Mouse (Mus musculus): ENCODE measurements around the gene Nit2.
A peak's percentile ranks its signal among the peaks of the same experiment; 100 is the strongest.
"Not testable (repeated sequence)": the region's sequence is repeated elsewhere in the genome, so short reads cannot be mapped to it uniquely, and the experiment has no call there.

The Nit2 gene

DNA sequence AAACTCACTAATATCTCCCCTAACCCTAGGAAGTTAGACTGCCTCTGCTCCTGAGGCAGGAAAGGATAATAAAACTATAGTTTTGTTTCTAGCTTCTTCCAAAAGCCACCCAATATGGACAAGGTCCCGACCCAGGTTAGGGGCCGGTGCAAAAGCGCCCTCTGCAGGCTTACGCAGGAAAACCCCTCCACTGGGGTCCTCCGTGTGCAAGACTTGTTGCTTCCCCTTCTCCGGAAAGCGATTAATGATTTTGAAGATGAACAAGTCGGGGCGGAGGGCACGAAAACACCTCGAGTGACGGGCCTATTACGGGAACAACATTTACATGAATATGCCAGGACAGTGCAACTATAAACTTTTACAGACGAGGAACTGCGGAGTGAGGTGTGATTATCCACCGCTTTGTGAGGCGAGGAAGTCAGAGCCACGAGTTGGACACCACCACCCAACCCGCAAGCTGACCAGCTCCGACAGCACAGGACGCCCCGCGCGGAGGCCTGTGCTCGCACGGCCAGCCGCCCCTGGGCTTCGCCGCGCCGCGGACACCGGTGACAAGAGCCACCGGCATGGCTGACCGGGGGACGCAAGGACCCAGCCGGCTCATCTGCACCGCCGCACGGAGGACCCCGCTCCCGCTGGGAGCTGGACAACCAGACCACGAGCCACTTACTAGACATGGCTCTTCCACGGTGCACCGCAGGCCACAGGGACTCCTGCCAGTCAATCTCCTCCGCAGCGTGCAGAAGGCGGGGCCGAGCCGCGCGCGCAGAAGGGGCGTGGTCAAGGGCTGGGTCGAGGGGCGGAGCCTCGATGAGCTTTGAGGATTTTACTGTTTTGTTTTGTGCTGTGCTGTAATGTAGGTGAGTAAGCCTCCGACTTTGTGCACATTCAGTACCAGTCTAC lies at the start of gene Nit2:
TSS of gene Nit2 (minus strand) at position 731 of the 903 bp plus-strand sequence.
- peak; percentile 94 to 99 for DNase-seq (ENCODE audit: low spot score in 2 of 2)

DNA sequence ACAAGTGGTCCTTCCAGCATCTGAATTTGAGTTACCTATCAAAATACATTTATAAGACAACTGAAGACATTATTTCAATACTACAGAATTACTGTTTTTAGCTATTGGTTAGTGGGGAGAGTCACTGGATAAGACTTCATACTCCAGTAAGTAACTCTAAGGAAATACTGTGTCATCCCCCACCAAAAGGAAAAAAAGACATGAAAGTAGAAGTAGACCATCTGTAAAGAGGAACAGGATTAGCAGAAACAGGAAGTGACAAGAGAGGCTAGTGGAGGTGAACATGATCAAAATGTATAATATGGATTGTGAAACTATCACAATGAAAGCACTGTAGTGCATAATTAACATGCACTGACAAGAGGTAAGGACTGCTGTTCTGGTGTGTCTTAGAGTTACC lies 48.8 kb upstream of the Nit2 start:
- DNase-seq (ENCODE audit: low spot score in 2 of 2) = no peak

DNA sequence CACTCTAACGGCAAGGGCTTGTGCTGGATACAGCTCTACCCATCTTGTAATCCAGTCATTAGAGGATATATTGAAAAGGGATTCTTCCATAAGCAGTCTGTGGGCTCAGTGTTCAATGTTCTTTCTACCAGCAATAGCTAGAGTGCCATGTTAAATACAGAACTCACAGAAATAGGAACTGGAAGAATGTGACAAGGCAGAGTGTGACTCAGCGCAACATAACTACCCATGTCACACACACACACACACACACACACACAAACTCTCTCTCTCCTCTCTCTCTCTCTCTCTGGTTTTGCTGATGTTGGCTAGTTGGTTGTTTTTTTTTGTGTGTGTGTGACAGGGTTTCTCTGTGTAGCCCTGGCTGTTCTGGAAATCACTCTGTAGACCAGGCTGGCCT lies 43.9 kb upstream of the Nit2 start:
- no peak for DNase-seq (ENCODE audit: low spot score in 2 of 2)

DNA sequence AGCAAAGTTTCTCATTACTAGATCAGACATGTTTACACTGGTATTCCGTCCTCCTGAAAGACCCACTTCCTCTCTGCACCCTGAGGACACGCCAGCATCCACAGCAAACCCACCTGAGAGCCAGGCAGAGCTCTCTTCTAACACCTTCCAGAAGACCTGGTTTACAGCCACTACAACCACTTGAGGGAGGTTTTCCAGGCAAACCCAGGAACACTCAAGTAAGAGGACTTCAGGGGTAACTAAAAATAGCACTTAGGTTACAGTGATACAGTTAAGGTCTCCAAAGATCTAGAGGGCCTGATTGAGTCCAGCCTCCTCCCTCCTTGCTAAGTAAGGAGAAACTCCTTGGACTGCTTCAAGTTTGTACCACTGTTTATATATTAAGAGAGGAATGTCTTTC lies 41.2 kb upstream of the Nit2 start:
- no peak for DNase-seq (ENCODE audit: low spot score in 2 of 2)

DNA sequence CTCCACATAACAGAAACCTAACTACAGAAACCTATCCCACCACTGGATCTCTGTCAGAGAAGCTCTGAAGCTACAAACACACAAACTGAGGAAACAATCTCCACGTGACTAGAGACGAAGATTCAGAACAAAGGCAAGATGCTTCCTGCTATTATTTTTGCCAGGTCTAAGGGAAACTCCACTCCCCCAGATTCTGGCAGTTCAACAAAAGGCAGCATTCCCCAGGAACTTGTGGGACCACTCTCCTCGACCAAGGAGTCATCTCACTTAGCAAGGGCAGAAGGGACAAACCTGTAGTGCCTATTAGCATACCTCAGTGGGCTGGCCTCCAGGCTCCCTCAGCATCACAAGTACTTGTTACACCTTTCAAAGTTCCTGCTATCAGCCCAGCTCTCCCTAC lies 30.1 kb upstream of the Nit2 start:
- DNase-seq (ENCODE audit: low spot score in 2 of 2) = no peak

DNA sequence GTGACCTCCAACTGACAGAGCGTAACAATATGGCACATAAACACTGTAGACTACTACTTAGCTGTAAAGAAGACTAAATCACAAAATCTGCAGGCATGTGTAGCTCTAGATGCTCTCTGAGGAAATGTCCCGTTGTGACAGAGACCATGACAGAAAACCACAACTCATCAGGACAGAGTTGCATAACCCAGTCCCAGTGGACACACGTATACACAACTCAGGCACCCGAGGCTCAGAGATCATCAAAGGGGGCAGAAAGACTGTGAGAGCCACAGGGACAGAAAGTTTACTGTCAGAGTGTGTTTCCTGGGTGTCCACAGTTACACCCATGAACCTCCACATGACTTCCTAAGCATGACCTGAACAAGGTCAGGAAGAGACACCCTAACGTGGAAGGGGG lies 29.4 kb upstream of the Nit2 start:
- DNase-seq (ENCODE audit: low spot score in 2 of 2) = no peak

DNA sequence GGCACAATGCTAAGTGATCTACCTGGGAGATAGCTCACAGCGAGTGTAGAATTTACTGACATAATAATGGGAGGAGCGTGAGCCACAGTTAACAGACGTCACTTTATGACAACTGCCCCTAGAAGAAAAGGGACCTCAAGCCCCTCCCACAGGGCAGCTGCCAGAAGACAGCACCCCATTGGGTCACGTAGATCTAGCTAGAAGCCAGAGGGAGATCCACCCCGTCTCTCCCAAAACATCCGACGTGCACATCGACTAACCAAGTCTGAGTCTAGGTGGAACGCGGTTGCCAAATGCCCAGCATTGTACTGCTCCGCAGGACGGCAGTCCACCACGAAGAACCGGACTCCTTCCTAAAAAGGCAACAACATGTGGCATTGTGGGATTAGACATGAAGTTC lies 24.1 kb upstream of the Nit2 start:
- DNase-seq (ENCODE audit: low spot score in 2 of 2) = no peak

DNA sequence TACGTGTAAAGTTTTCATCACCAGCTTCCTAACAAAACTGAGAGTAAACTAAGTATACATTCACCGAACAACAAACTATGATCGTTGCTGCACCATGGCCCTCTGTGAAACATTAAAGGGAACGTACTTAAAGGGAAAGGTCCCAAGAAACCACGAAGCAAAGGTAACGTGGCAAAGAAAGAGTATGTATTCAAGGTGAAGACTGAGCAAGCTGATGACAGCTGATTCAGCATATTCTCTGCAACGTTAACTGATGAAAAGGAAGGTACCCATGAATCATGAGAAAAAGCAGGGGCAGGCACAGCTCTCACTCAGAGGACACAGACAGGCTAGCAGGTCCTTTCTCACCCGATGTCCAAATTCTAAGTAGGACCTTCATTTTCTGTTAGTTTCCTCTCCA lies 23.2 kb upstream of the Nit2 start:
- DNase-seq (ENCODE audit: low spot score in 2 of 2) = no peak

DNA sequence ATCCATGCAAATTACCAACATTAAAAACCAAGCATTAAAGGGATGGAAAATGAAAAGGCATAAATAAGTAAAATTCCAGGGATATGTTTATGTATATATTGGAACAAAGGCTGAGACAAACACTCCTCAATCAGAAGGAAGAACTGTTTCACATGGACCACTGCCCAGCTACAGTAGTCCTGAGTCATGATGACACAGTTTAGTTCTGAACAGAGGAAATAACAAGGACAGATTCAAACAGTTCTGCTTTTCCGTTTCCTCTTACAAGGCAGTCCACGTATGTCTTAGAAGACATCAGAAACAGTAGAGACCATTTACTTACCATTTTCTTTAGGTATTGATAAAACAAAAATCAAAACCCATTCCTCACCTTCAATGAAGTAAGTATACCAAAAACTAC lies 22.4 kb upstream of the Nit2 start:
- DNase-seq (ENCODE audit: low spot score in 2 of 2) = no peak

DNA sequence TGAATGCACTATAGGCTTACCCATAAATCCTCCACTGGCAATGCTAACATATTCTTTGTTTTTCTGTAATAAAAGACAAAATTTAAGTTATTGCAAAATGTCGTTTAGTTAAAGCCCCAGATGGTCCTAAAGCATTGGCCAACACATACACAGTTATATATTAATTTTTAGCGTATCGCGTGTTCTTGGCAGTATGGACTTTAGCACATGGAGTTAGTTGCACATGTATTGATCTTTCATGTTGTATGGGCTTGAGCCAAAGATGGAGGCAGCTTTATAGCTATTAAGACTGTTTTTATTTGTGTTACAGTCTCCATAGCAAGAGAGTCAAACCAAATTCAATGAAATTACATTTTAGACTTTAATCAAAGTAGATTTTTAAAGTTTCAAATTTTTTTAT lies 19.5 kb upstream of the Nit2 start:
- no peak for DNase-seq (ENCODE audit: low spot score in 2 of 2)

DNA sequence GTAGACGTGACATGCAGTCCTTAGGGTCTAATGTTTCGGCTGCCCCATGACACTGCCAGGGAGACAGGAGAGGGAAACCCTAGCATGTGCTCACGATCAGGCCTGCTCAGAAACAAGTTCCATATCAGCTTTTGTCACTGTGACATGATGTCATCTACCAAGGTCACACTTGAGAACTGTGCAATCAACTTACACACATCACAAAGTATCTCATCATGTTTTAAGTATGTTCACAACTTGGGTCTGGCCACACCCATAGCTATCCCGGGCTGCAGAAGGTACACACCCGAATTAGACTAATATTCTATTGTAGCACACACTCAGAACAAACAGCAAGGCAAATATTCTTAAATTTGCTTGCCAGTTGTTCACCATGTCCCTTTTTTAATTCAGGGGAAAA lies 14.9 kb upstream of the Nit2 start:
- no peak for DNase-seq (ENCODE audit: low spot score in 2 of 2)

DNA sequence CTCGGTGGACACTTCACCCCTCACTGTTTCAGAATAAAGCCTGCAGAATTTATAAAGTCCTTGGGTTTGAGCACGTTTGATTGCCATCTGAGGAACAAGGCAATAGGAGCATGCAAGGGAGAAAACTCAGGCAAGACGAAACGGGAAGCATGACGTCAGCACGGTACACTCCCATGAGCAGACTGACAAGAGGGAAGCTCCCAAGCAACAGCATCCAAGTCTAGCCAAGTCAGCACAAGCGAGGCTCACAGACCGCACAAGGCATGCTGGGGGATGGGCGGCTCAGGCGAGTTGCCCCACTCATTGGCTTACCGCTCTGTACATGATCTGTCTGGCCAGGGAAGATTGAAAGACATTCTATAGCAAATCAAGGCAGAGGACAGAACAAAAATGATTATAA lies 14.0 kb upstream of the Nit2 start:
- no peak for DNase-seq (ENCODE audit: low spot score in 2 of 2)

DNA sequence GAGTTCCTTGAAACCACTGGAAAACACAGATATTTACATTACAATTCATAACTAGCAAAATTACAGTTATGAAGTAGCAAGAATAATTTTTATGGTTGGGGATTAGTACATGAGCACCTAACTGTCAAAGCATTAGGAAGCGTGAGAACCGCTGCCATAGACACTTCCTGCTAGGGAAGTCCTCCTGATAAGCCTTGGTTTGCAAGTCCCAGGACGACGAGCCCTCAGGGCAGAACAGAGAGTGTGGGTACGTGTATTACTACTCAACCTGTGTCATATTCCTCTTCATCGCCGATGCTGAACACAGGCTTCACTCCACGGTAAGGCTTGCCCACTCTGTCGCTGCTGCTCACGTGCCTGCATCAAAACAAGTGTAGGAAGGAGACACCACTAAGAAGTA lies 10.5 kb upstream of the Nit2 start:
- no peak for DNase-seq (ENCODE audit: low spot score in 2 of 2)

DNA sequence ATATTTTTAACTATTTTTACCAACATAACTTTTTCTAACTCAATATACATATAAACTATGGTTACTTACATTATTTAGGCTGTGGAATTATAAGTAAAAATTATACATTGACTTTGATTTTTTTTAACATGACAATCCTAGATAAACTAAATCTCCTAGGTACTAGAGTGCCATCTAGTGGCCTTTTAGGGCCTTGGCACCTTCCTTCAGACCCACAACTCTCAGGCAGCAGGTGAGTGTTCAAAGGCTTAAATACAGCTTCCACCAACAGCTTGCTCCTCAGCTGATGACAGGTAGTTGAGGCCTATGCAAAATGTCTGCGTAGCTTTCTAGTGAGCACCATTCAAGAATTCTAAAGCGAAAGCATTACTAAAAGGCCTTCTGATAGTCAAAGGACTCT lies 10.1 kb upstream of the Nit2 start:
- no peak for DNase-seq (ENCODE audit: low spot score in 2 of 2)

DNA sequence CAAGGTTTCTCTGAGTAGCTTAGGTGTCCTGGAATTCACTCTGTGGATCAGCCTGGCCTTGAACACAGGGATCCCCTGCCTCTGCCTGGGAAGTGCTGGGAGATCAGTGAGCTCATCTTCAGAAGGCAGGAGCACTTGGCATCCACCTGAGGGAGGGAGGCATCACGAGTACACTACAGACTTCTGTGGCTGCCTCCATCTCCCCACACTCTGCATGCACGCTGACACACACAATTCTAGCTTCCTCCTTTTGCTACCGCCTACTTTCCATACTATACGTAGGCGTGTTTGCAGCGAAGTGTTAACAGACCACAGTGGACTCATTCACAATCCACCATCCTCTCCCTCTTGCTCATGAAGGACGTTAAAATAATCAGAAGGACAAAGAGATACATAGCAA lies 9.1 kb upstream of the Nit2 start:
- no peak for DNase-seq (ENCODE audit: low spot score in 2 of 2)

DNA sequence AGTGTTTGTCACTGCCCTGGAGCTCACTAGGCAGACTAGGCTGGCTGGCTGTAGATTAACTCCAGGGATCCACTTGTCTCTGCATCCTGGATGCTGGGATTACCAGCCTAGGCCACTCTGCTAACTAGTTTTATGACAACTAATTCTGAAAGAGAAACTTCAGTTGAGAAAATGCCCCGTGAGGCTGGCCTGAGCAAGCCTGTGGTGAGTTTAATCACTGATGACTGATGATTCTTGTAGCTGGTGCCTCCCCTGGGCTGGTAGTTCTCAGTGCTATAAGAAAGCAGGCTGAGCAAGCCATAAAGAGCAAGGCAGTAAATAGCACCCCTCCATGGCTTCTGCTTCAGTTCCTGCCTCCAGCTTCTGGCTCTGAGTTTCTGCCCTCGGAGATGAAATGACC lies 8.6 kb upstream of the Nit2 start:
- DNase-seq (ENCODE audit: low spot score in 2 of 2) = no peak

DNA sequence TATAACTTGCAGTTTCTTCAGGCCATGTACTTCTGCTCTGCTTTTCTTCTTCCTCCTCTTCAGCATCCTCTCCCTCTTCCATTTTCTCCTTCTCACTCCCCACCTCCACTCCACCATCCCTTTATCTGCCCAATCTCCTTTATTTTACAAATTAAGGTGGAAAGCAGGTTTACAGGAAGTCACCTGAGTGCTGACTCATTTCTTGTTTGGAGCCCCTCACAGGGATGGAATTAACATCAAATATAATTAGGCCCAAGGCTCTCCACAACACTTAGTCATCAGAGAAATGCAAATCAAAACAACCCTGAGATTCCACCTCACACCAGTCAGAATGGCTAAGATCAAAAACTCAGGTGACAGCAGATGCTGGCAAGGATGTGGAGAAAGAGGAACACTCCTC lies 7.3 kb upstream of the Nit2 start:
- DNase-seq (ENCODE audit: low spot score in 2 of 2) = not testable (repeated sequence)

DNA sequence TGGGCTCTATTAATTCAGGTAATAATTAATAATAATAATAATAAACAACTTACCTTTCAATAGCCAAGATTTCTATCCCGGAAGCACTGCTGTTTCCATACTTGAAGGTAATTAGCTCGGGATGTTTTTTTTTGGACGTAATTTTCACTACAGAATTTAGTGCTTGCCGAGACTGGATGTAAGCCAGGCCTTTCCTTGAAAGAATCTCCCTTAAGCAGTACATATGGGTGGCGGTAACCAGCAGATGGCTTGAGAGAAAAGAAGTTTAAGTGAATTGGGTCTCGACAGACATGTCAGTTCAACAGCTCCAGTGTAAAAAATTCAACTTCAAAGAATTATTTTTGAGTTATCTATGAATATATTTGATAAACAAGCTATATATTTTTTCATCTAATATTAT lies 4.4 kb upstream of the Nit2 start:
- no peak for DNase-seq (ENCODE audit: low spot score in 2 of 2)

DNA sequence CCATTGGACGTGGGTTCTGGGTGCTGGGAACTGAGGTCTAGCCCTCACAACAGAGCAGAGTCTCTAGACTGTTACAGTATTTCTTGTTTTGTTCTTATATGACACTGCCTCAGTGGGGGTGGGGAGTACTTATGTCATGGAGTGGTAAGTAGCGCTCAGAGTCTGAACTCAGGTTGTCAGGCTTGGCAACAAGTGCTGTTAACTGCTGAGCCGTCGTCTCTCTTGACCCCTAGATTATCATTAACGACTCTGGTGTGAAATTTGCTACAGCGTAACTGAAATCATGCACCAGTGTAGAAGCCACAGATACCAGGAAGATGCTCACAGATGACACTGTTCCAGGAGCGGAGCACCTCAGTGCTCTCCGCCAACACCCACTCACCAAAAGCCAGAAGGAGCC lies 4.0 kb upstream of the Nit2 start:
- DNase-seq (ENCODE audit: low spot score in 2 of 2) = no peak

DNA sequence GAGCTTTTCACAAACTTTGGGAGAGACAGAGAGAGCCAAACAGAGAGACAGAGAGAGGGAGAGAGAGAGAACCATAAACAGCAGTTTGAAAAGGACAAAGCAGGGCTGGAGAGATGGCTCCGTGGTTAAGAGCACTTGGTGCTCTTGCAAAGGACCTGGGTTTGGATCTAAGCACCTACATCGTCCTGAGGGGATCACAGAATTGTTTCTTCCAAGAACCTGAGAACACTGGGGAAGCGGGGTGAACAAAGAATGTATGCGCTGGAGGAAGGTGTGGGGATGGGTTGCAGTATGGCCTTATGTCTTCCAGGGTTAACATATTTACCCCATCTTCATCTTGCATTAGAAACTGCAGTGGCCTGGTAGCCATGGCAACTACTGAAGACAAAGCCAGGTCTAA lies 1.1 kb upstream of the Nit2 start:
- no peak for DNase-seq (ENCODE audit: low spot score in 2 of 2)

DNA sequence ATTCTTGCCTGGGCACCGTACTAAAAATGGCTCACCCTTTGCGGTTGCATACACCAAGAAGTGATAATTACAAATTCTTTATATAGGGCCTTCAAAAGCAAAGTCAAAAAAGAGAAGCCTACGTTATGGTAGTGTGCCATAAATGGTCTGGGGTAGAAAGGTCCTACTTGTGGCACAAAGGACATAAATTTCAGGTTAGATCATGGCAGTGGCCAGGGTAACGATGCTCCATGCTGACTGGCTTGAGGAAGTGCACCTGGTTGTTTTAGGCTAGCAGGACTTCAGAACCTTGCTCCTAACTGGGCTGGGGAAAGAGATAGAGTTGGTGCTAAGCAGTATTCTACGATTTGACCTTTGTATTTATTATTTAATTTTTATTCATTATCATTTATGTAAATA lies 372 bp upstream of the Nit2 start:
- DNase-seq (ENCODE audit: low spot score in 2 of 2) = no peak

DNA sequence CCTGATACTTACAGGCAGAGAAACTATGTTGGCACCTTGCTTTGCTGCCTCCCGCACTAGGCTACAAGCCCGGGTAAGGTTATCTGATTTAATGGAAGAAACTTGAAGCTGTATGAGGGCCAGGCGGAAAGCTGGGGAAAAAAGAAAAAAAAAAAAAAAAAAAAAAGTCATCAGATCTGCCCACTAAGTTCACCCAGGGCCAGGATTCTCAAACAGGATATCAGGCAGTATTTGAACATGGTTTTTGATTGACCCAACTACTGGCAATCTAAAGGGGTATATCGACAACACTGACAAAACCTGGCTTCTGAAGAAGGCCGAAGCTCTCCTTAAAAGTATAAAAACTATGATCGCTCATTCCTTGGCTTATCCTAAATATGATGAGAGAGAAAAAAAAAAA lies 1.1 kb downstream of the Nit2 start:
- DNase-seq (ENCODE audit: low spot score in 2 of 2) = no peak

DNA sequence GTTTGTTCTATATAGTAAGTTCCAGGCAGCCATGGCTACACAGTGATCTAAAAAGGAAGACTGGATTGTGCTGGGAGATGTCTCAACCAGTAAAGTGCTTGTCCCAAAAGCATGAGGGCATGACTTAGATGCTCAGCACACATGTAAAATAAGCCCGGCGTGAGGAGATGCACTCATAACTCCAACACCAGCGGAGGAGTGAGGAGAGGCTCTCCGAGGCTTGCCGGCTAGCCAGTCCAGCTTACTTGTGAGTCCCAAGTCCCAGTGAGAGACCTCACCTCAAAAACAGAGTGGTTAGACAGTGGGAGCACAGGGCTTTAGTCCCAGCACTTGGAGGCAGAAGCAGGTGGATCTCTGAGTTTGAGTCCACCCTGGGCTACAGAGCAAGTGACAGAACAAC lies 2.0 kb downstream of the Nit2 start:
- no peak for DNase-seq (ENCODE audit: low spot score in 2 of 2)

DNA sequence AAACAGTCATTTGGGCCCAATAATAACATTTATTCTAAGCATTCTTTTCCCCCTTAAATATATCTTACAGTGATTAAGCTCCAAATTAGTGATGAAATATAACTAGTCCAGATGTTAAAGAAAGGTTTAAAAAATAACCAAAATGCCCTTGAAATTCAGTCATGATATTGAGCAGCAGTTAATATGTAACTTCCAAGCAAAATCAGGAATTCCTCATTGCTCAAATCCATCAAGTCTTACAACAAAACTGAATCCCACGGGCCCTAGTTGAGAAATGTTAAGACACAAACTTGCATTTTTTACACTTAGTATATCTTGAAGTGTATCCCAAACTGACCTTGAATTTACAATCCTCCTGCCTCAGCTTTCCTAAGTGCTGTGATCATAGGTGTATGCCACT lies 3.4 kb downstream of the Nit2 start:
- DNase-seq (ENCODE audit: low spot score in 2 of 2) = no peak
